Mouse (Mus musculus) heart, postnatal 0 days (tissue): Measurements from ENCODE around the gene Slc25a14.

ENCODE experiments used
- CTCF ChIP-seq: IDR thresholded peaks from 2 replicates; pipeline ENCODE4 v1.5.1; 2016; ENCODE audit warnings: antibody characterized with exemption, control low read depth, low read depth
- EP300 ChIP-seq: IDR thresholded peaks from 2 replicates; pipeline ENCODE4 v1.6.1; 2016; ENCODE audit warnings: antibody characterized with exemption, low read depth

DNA sequence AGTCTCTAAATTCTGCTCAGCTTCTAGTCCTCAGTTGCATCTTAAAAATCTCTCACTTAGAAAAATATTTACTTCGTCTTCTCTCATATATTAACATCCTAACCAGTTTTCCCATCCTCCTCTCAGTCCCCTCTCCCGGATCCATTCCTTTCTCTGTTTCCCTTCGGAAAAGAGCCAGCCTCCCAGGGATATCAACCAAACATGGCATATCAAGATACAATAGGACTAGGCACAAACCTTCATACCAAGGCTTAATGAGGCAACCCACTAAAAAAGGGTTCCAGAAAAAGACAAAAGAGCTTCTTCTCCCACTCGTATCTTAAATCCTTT lies 199 bp upstream of the Slc25a14 start:
- TF ChIP-seq CTCF (no peak), EP300 (no peak)
